Mouse (Mus musculus): ENCODE data around the gene Vangl2. TPM values are rescaled to one million over a fixed set of nuclear protein-coding genes. Genes with fewer than 3 reads are reported as not detected.

Gene Vangl2
- polyA plus RNA-seq (2021; fragmentation: Nextera tagmentation): 7.4 and 9.8 TPM in 2 replicates
- long read RNA-seq, experiment 1, full-length matches to known transcripts: 20 of 33 reads
- long read RNA-seq, experiment 1, partial matches to known transcripts: 2 of 33 reads
- long read RNA-seq, experiment 1, other reads (novel, unspliced or antisense): 11 of 33 reads
- long read RNA-seq, experiment 2, full-length matches to known transcripts: 1 of 4 reads
- long read RNA-seq, experiment 2, partial matches to known transcripts: 1 of 4 reads
- long read RNA-seq, experiment 2, other reads (novel, unspliced or antisense): 2 of 4 reads

GRCm38 (mm10) chr1:172028394-172029275 is at the start of gene Vangl2:
Gene Vangl2, minus strand, starts transcription at chr1:172028444.

GRCm38 (mm10) chr1:172057491-172057921 is 29.3 kb upstream of the Vangl2 start, which contains the start of gene Nhlh1:
Gene Nhlh1, minus strand, starts transcription at chr1:172057573.

Other genes starting within 250 kb of the Vangl2 start
- gene Cd84, start 188.7 kb downstream of the Vangl2 start, polyA plus RNA-seq (2021; fragmentation: Nextera tagmentation): 2.1 and 2.4 TPM in 2 replicates
- gene Gm10521, start 132.8 kb downstream of the Vangl2 start, polyA plus RNA-seq (2021; fragmentation: Nextera tagmentation): not detected in 2 replicates
- 0.21 and 0.29 TPM in 2 replicates for gene Slamf6, start 110.9 kb downstream of the Vangl2 start, polyA plus RNA-seq (2021; fragmentation: Nextera tagmentation)
- gene Nhlh1, start 29.1 kb upstream of the Vangl2 start, polyA plus RNA-seq (2021; fragmentation: Nextera tagmentation): 0.28 and 0.29 TPM in 2 replicates
- 79.3 and 98.3 TPM in 2 replicates for gene Copa, start 54.1 kb upstream of the Vangl2 start, polyA plus RNA-seq (2021; fragmentation: Nextera tagmentation)
- 34.1 and 40.6 TPM in 2 replicates for gene Ncstn, start 54.4 kb upstream of the Vangl2 start, polyA plus RNA-seq (2021; fragmentation: Nextera tagmentation)
- gene Pex19, start 98.3 kb upstream of the Vangl2 start, polyA plus RNA-seq (2021; fragmentation: Nextera tagmentation): 92.8 and 102 TPM in 2 replicates
- gene Dcaf8, start 119.6 kb upstream of the Vangl2 start, polyA plus RNA-seq (2021; fragmentation: Nextera tagmentation): 53.6 and 58.6 TPM in 2 replicates
- 326 and 604 TPM in 2 replicates for gene Pea15a, start 178.4 kb upstream of the Vangl2 start, polyA plus RNA-seq (2021; fragmentation: Nextera tagmentation)
- gene Casq1, start 191.4 kb upstream of the Vangl2 start, polyA plus RNA-seq (2021; fragmentation: Nextera tagmentation): 0.92 and 1.2 TPM in 2 replicates
- gene Atp1a4, start 230.0 kb upstream of the Vangl2 start, polyA plus RNA-seq (2021; fragmentation: Nextera tagmentation): not detected in 2 replicates
- gene Igsf8, start 233.2 kb upstream of the Vangl2 start, polyA plus RNA-seq (2021; fragmentation: Nextera tagmentation): 86.2 and 162 TPM in 2 replicates